Mouse (Mus musculus): ENCODE measurements around the gene Abcd3. TPM values are rescaled to one million over a fixed set of nuclear protein-coding genes. Genes with fewer than 3 reads are reported as not detected.

Gene Abcd3
- polyA plus RNA-seq, 1 experiment = 14.7 TPM

- H3K27me3 ChIP-seq (ENCODE audit: control insufficient read depth, insufficient read depth, insufficient read length) = no peaks in the 10 kb centered on the region
- no peak for TF ChIP-seq MAX (IDR thresholded peaks at IDR 0.05; ENCODE audit: low read depth)
- TF ChIP-seq TCF12 (IDR thresholded peaks at IDR 0.05; ENCODE audit: insufficient read depth, poor library complexity, severe bottlenecking) = no peak
- no peak for TF ChIP-seq POLR2AphosphoS2 (IDR thresholded peaks at IDR 0.05; ENCODE audit: insufficient read length, low read depth)
- TF ChIP-seq SRF (IDR thresholded peaks at IDR 0.05; ENCODE audit: control insufficient read depth, insufficient read length, low read depth) = no peak
- TF ChIP-seq CEBPB (IDR thresholded peaks at IDR 0.05; ENCODE audit: insufficient read depth, poor library complexity, severe bottlenecking) = no peak
- TF ChIP-seq MYOG (IDR thresholded peaks at IDR 0.05; ENCODE audit: control insufficient read depth in 1 of 3, insufficient read depth in 1 of 3, insufficient read length in 2 of 3, low read depth in 2 of 3) = no peak
- TF ChIP-seq E2F4 (IDR thresholded peaks at IDR 0.05; ENCODE audit: insufficient read depth) = no peak
- no peak for TF ChIP-seq POLR2A (IDR thresholded peaks at IDR 0.05; ENCODE audit: insufficient read length, low read depth)
- no peak for TF ChIP-seq TCF3 (IDR thresholded peaks at IDR 0.05; ENCODE audit: insufficient read length, low read depth)
- H3K4me3 ChIP-seq = no peak overlapping the region
- no peak overlapping the region for H3ac ChIP-seq (ENCODE audit: control insufficient read depth, insufficient read length)
- no peaks in the 10 kb centered on the region for H3K36me3 ChIP-seq (ENCODE audit: control insufficient read depth, insufficient read depth)
- no peak overlapping the region for H3K4me2 ChIP-seq (ENCODE audit: low read depth)
- no peaks in the 10 kb centered on the region for H3K79me2 ChIP-seq (ENCODE audit: control insufficient read depth, insufficient read depth)
Observed at GRCm38 (mm10) chr3:121714461-121714860, 100.6 kb downstream of the Abcd3 start.

DNA sequence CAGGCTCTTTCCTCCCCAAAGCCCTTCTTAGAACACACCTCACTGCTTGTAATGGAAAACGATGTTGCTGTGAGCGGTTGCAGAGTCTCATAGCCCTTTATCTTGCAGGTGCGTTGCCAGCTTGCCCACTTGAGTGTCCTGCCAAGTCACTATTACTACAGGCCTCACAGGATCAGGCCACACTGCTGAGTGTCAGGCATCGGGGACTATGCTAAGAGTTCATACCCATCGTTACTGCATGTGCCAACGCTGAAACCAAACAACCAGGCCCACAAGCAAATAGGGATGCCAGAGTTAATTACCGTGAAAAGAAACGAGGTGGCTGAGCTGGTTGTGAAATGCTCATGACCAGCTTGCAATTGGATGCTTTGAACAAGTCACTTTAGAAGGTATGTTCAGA lies 101.3 kb downstream of the Abcd3 start:
- no peak overlapping the region for H3K4me3 ChIP-seq
- TF ChIP-seq MAX (IDR thresholded peaks at IDR 0.05; ENCODE audit: low read depth) (no peak), TCF3 (IDR thresholded peaks at IDR 0.05; ENCODE audit: insufficient read length, low read depth) (no peak), E2F4 (IDR thresholded peaks at IDR 0.05; ENCODE audit: insufficient read depth) (no peak), USF1 (IDR thresholded peaks at IDR 0.05; ENCODE audit: low read depth) (no peak), REST (IDR thresholded peaks at IDR 0.05; ENCODE audit: insufficient read depth, insufficient read length) (no peak), CEBPB (IDR thresholded peaks at IDR 0.05; ENCODE audit: insufficient read depth, poor library complexity, severe bottlenecking) (no peak), POLR2A (IDR thresholded peaks at IDR 0.05; ENCODE audit: insufficient read length, low read depth) (no peak)
- H3K4me2 ChIP-seq (ENCODE audit: low read depth) = no peak overlapping the region
- no peak overlapping the region for H3ac ChIP-seq (ENCODE audit: control insufficient read depth, insufficient read length)
- no peaks in the 10 kb centered on the region for H3K27me3 ChIP-seq (ENCODE audit: control insufficient read depth, insufficient read depth, insufficient read length)
- H3K36me3 ChIP-seq (ENCODE audit: control insufficient read depth, insufficient read depth) = no peaks in the 10 kb centered on the region
- no peaks in the 10 kb centered on the region for H3K79me2 ChIP-seq (ENCODE audit: control insufficient read depth, insufficient read depth)

DNA sequence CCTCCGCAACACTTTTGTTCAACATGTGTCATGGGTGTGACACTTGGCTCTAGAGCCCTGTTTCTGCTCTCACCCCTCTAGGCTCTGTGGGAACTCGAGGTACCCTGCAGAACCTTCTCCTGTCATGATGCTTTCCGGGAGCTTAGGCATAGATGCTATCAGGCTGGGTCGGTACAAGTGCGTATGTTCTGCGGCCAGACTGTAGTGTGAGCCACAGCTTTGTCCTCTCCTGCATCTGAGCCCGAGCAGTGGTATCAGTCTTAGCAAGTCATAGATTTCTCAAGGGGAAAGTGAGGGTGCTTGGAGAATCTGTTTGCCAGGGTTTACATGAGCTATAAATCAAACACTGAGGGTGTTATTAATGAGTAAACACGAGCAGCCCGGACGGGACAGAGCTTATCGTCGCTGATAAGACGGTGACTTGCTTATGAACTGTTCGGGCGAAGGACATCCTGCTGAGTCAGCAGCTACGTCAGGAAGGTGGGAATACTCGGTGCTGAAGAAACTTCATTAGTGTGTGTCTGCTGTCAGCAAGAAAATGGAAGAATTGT lies 101.9 kb downstream of the Abcd3 start:
- no peaks in the 10 kb centered on the region for H3K36me3 ChIP-seq (ENCODE audit: control insufficient read depth, insufficient read depth)
- no peak overlapping the region for H3K4me3 ChIP-seq
- no peak overlapping the region for H3ac ChIP-seq (ENCODE audit: control insufficient read depth, insufficient read length)
- no peaks in the 10 kb centered on the region for H3K79me2 ChIP-seq (ENCODE audit: control insufficient read depth, insufficient read depth)
- H3K4me2 ChIP-seq (ENCODE audit: low read depth) = no peak overlapping the region
- H3K27me3 ChIP-seq (ENCODE audit: control insufficient read depth, insufficient read depth, insufficient read length) = no peaks in the 10 kb centered on the region
- TF ChIP-seq SRF (IDR thresholded peaks at IDR 0.05; ENCODE audit: control insufficient read depth, insufficient read length, low read depth) (no peak), E2F4 (IDR thresholded peaks at IDR 0.05; ENCODE audit: insufficient read depth) (no peak)

GRCm38 (mm10) chr3:121712222-121712621 lies 102.9 kb downstream of the Abcd3 start:
- Histone ChIP-seq H3K79me2 (ENCODE audit: control insufficient read depth, insufficient read depth) (no peaks in the 10 kb centered on the region), H3K4me3 (no peak overlapping the region), H3K4me2 (ENCODE audit: low read depth) (no peak overlapping the region), H3K36me3 (ENCODE audit: control insufficient read depth, insufficient read depth) (no peaks in the 10 kb centered on the region), H3K27me3 (ENCODE audit: control insufficient read depth, insufficient read depth, insufficient read length) (no peaks in the 10 kb centered on the region), H3ac (ENCODE audit: control insufficient read depth, insufficient read length) (no peak overlapping the region)
- TF ChIP-seq SRF (IDR thresholded peaks at IDR 0.05; ENCODE audit: control insufficient read depth, insufficient read length, low read depth) (no peak), E2F4 (IDR thresholded peaks at IDR 0.05; ENCODE audit: insufficient read depth) (no peak), TCF3 (IDR thresholded peaks at IDR 0.05; ENCODE audit: insufficient read length, low read depth) (no peak), TCF12 (IDR thresholded peaks at IDR 0.05; ENCODE audit: insufficient read depth, poor library complexity, severe bottlenecking) (no peak)

GRCm38 (mm10) chr3:121710894-121711531 lies 104.1 kb downstream of the Abcd3 start:
- H3ac ChIP-seq (ENCODE audit: control insufficient read depth, insufficient read length) = no peak overlapping the region
- H3K79me2 ChIP-seq (ENCODE audit: control insufficient read depth, insufficient read depth) = no peaks in the 10 kb centered on the region
- H3K27me3 ChIP-seq (ENCODE audit: control insufficient read depth, insufficient read depth, insufficient read length) = no peaks in the 10 kb centered on the region
- no peak overlapping the region for H3K4me3 ChIP-seq
- H3K36me3 ChIP-seq (ENCODE audit: control insufficient read depth, insufficient read depth) = no peaks in the 10 kb centered on the region
- H3K4me2 ChIP-seq (ENCODE audit: low read depth) = no peak overlapping the region
- TF ChIP-seq E2F4 (IDR thresholded peaks at IDR 0.05; ENCODE audit: insufficient read depth) = no peak
- TF ChIP-seq POLR2A (IDR thresholded peaks at IDR 0.05; ENCODE audit: insufficient read length, low read depth) = no peak
- TF ChIP-seq POLR2AphosphoS2 (IDR thresholded peaks at IDR 0.05; ENCODE audit: insufficient read length, low read depth) = no peak

Other genes starting within 250 kb of the Abcd3 start
- not detected for gene 4930432M17Rik, start 144.5 kb downstream of the Abcd3 start, polyA plus RNA-seq (2012; fragmentation: generic; extraction: Trizol)
- 3.6 TPM for gene F3, start 91.8 kb downstream of the Abcd3 start, polyA plus RNA-seq (2012; fragmentation: generic; extraction: Trizol)
- 13.7 TPM for gene Arhgap29, start 137.2 kb upstream of the Abcd3 start, polyA plus RNA-seq (2012; fragmentation: generic; extraction: Trizol)
- gene Abca4, start 229.1 kb upstream of the Abcd3 start, polyA plus RNA-seq (2012; fragmentation: generic; extraction: Trizol) = 1.7 TPM

Measured in myocyte (in vitro differentiated cells).